Mouse (Mus musculus) intestine, embryonic 16.5 days (tissue): ENCODE data around the gene Vipr2. TPM values are rescaled to one million over a fixed set of nuclear protein-coding genes. Genes with fewer than 3 reads are reported as not detected.
A peak's percentile ranks its signal among the peaks of the same experiment; 100 is the strongest.

ENCODE experiments used
- ATAC-seq: fragments of 200-750 bp; cut with Nextera tagmentation; 2 replicates; pipeline ENCODE4 v1.8.0; 2017; ENCODE audit warnings: moderate TSS enrichment, moderate library complexity
- H3K27ac ChIP-seq: fragments of 300-500 bp; sonication (generic); 2 replicates; pipeline ENCODE4 v1.5.1; 2014; ENCODE audit warnings: mild to moderate bottlenecking, low read length
- H3K27me3 ChIP-seq: fragments of 300-500 bp; sonication (generic); replicated peaks from 2 replicates; pipeline ENCODE4 v1.6.1; 2014; ENCODE audit warnings: low read length, control low read depth, mixed read lengths; ENCODE audit not compliant: control insufficient read depth, insufficient read depth
- H3K36me3 ChIP-seq: fragments of 300-500 bp; sonication (generic); 2 replicates; pipeline ENCODE4 v1.6.1; 2014; ENCODE audit warnings: low read length, control low read depth; ENCODE audit not compliant: control insufficient read depth, insufficient read depth
- H3K4me1 ChIP-seq: fragments of 300-500 bp; sonication (generic); 2 replicates; pipeline ENCODE4 v1.6.1; 2014; ENCODE audit warnings: low read length, control low read depth, mixed read lengths; ENCODE audit not compliant: control insufficient read depth, insufficient read depth
- H3K4me2 ChIP-seq: fragments of 300-500 bp; sonication (generic); 2 replicates; pipeline ENCODE4 v1.6.1; 2014; ENCODE audit warnings: low read depth, low read length, control low read depth
- H3K4me3 ChIP-seq: fragments of 300-500 bp; sonication (generic); 2 replicates; pipeline ENCODE4 v1.5.1; 2014; ENCODE audit warnings: mild to moderate bottlenecking, low read length
- H3K9ac ChIP-seq: fragments of 300-500 bp; sonication (generic); 2 replicates; pipeline ENCODE4 v1.6.1; 2014; ENCODE audit warnings: low read depth, low read length
- H3K9me3 ChIP-seq: fragments of 300-500 bp; sonication (generic); 2 replicates; pipeline ENCODE4 v1.6.1; 2016; ENCODE audit warnings: low read length, control low read depth; ENCODE audit not compliant: control insufficient read depth
- WGBS: fragments of 180-500 bp; shearing (Covaris S2); extraction: QIAGEN DNeasy Blood & Tissue Kit; methylation state at CpG from one replicate; pipeline ENCODE4 v1.1.7; 2014; 5-methylcytosine and 5-hydroxymethylcytosine counted together
- microRNA-seq: library from miRNA; unstranded; fragments of <30 nt; microRNA quantifications from one replicate; pipeline ENCODE4, GENCODE M21; 2016
- polyA plus RNA-seq: library from polyadenylated mRNA; unstranded; fragments of >200 nt; fragmentation: Nextera tagmentation; extraction: Ambion mirVana; gene quantifications from 2 replicates; pipeline ENCODE4 v1.2.1, GENCODE M21; 2015

Vipr2 gene
- polyA plus RNA-seq, 1 experiment from 2014 or later, result 3.4 TPM

DNA sequence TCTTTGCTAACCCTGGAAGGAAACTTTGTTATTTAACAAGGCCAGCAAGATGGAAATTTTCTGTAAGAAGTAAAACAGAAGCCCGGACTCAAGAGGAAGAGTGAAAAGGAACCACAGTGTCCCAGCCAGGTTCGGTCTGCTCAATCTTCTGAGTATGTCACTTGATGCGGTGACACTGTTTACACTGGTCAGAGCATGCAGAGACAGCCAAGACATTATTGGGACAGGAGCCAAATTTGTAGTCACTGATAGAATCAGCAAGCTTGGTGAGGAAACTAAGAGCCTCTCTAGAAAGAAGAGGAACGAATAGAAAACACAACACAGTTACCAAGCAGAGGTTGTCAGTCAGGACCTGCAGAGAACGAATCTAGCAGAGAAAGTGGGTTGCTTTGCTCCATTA, 92.1 kb downstream of the Vipr2 start:
- ATAC-seq, result no peak
- H3K36me3 ChIP-seq, result no peaks in the 10 kb centered on the region
- 59% methylated on average over 5 of the region's 5 CpGs for WGBS

DNA sequence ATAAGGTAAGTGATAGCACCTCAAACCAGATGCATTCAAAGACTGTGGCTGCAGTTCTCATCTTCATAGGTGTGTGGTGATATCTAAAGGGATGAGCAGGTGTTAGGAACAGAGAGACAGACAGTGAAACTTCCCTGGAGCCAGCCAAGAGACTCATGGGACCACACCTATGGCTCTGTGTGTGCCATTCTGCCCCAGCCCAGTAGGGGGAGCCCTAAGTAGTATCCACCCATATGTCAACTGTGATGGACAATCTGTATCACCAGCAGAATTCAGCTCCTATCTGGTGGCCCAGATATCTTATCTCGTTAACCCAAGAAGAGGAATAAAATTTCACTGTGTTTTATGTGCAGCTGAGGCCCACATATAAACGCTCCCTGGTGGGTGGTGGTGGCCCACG, 99.4 kb downstream of the Vipr2 start:
- Histone ChIP-seq H3K36me3 (no peaks in the 10 kb centered on the region), H3K4me3 (no peak overlapping the region)

More for the DNA sequence above, 92.1 kb downstream of the Vipr2 start:
- H3K9me3 ChIP-seq, result no peaks in the 10 kb centered on the region
- no peaks in the 10 kb centered on the region for H3K4me1 ChIP-seq
- H3K27ac ChIP-seq, result no peak overlapping the region
- H3K4me3 ChIP-seq, result no peak overlapping the region
- no peak overlapping the region for H3K9ac ChIP-seq
- H3K27me3 ChIP-seq, result no peaks in the 10 kb centered on the region
- no peak overlapping the region for H3K4me2 ChIP-seq

DNA sequence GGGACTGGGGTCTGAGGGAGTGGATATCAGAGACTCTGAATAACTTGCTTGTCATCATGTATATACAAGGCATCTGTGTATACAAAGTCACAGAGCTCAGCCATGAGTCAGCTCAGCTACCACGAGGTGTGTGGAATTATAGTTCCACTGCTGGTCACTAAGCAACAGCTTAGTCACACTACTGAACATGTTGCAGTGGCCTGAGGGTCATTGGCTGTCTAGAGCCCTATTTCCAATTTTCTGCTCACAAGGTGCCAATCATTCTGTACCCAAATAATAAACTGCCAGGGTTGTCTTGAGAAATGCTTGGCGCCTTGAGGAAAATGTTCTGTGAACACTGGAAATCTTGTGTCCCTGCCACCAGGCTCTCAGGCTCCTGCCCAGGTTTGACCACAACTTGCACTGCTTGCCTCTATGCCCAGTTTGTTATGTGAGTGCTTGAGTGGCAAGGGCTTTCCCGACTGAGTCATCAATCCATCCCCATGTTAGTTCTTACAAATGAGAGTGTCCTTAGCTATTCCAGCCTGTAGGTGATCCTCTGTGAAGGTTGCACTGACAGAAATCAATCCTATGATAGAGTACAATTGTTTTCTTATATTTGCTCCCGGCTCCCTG, 104.0 kb downstream of the Vipr2 start:
- no peak for ATAC-seq

More for the DNA sequence above, 99.4 kb downstream of the Vipr2 start:
- Histone ChIP-seq H3K9me3 (no peaks in the 10 kb centered on the region), H3K27me3 (no peaks in the 10 kb centered on the region), H3K9ac (no peak overlapping the region), H3K4me2 (no peak overlapping the region), H3K4me1 (no peaks in the 10 kb centered on the region), H3K27ac (no peak overlapping the region)
- 86% methylated on average over 3 of the region's 3 CpGs for WGBS
- ATAC-seq, result no peak

DNA sequence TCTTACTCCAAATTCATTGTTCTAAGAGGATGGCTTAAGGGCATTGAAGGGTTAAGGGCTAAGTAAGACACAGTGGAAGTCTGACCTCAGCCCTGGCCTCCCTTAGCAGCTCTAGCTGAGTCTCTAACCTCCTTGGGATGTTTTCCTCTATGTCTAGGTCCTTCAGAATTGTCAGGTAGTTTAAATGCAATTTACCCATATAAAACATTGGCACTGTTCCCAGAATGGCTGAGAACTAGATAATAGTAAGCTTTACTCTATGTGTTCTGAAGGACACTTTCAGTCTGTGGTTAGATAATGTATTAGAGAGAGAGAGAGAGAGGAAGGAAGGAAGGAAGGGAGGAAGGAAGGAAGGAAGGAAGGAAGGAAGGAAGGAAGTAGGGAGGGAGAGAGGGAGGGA, 104.8 kb downstream of the Vipr2 start:
- no peak overlapping the region for H3K27ac ChIP-seq
- H3K4me2 ChIP-seq, result no peak overlapping the region
- no peaks in the 10 kb centered on the region for H3K4me1 ChIP-seq
- no peak overlapping the region for H3K9ac ChIP-seq
- H3K27me3 ChIP-seq, result no peaks in the 10 kb centered on the region
- peak; percentile 70; the same call in 1 of the 2 replicates for ATAC-seq
- H3K4me3 ChIP-seq, result no peak overlapping the region
- no peaks in the 10 kb centered on the region for H3K36me3 ChIP-seq
- no peaks in the 10 kb centered on the region for H3K9me3 ChIP-seq

More for the DNA sequence above, 104.0 kb downstream of the Vipr2 start:
- Histone ChIP-seq H3K4me2 (no peak overlapping the region), H3K4me1 (no peaks in the 10 kb centered on the region), H3K36me3 (no peaks in the 10 kb centered on the region), H3K9ac (no peak overlapping the region), H3K4me3 (no peak overlapping the region), H3K27ac (no peak overlapping the region), H3K9me3 (no peaks in the 10 kb centered on the region), H3K27me3 (no peaks in the 10 kb centered on the region)
- 70% methylated on average over 4 of the region's 4 CpGs for WGBS

DNA sequence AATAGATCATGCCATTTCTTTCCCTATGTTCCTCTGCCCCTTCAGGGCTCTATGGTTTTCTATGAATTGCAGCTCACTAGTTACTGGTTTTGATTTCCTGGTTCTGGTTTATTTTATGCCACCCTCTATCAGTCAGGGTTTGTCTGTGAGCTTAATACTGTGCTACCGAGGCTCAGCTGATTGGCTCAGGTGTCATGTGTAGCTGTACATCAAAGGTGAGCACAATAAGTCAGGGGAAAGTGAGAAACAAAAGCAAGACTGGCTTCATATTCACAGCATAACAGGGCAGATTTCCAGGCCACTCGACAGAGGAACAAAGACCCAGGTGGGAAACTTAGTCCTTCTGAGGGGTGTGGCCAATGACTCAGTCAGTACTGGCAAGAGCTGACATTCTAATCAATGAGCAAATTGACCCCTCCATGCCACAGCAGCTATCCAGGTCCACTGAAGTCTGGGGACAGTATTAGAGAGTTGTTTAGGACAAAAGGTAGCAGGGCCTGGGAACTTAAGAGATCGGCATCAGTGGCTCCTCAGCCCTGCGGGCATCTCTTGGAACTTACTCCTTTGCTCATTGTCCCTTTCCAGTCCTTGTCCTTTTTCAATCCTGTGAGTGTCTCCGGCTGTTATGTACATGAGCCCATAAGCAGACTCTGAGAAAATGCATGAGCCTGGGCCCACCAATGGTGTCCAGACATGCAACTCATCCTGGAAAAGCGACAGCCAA, 105.8 kb downstream of the Vipr2 start:
- Histone ChIP-seq H3K4me2 (no peak overlapping the region), H3K36me3 (no peaks in the 10 kb centered on the region), H3K27ac (no peak overlapping the region), H3K4me3 (no peak overlapping the region), H3K9me3 (no peaks in the 10 kb centered on the region), H3K9ac (no peak overlapping the region), H3K4me1 (no peaks in the 10 kb centered on the region), H3K27me3 (no peaks in the 10 kb centered on the region)
- no peak for ATAC-seq
- 76% methylated on average over 6 of the region's 6 CpGs for WGBS

DNA sequence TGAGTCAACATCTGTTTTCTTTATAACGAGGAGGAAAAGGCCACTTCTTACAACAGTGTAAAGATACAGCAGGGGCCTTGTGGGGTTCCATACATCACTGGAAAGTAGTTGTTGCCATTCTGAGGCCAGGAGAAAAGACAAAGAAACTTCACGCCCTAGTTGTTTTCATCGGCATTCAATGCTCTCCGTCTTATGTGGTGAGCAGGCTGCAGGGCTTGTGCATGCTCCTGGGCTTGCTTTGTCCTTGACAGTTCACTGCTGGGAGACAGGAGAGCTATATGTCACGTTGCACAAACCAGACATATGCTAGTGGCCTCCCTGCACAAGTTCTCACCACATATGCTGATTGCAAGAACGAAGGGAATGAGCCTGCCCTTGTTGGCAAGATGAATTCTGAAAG, 116.4 kb downstream of the Vipr2 start:
- H3K27me3 ChIP-seq, result no peaks in the 10 kb centered on the region
- no peak overlapping the region for H3K9ac ChIP-seq
- H3K27ac ChIP-seq, result no peak overlapping the region
- ATAC-seq, result no peak
- H3K36me3 ChIP-seq, result no peaks in the 10 kb centered on the region
- no peaks in the 10 kb centered on the region for H3K4me1 ChIP-seq
- H3K9me3 ChIP-seq, result no peaks in the 10 kb centered on the region
- no peak overlapping the region for H3K4me2 ChIP-seq
- WGBS, result 61% methylated on average over 6 of the region's 6 CpGs
- no peak overlapping the region for H3K4me3 ChIP-seq

DNA sequence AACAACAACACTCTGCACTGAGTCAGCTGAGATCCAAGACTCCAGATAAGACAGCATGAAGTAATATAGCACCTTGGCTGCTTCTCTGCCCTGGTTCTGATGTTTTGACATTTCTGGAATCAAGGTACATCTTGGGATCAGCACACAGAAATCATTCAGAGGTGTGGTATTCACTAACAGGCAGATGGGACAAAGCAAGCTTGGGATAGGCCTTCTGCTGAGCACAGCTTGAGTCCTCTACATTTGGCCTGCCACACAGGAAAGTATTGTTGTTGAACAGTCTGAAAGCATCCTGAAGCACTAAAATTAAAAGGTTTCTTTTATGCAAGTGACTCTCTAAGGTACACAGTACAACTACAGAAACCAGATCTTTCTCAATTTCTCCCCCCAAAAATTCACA, 117.1 kb downstream of the Vipr2 start:
- no peaks in the 10 kb centered on the region for H3K4me1 ChIP-seq

More for the DNA sequence above, 117.1 kb downstream of the Vipr2 start:
- no peak for ATAC-seq
- no peaks in the 10 kb centered on the region for H3K36me3 ChIP-seq
- no peak overlapping the region for H3K9ac ChIP-seq
- no peak overlapping the region for H3K4me2 ChIP-seq
- H3K27ac ChIP-seq, result no peak overlapping the region
- H3K27me3 ChIP-seq, result no peaks in the 10 kb centered on the region
- no peak overlapping the region for H3K4me3 ChIP-seq
- no peaks in the 10 kb centered on the region for H3K9me3 ChIP-seq

Small RNA genes within 50 kb of the gene (microRNA-seq; reads per million reads assigned to microRNA genes)
- not detected for gene Gm44372

Other genes starting within 250 kb of the Vipr2 start
- gene Zfp386, start 30.0 kb upstream of the Vipr2 start, polyA plus RNA-seq, result 25.7 and 28.4 TPM in 2 replicates
- gene Wdr60, start 185.3 kb downstream of the Vipr2 start, polyA plus RNA-seq, result 10.7 and 11.0 TPM in 2 replicates
- gene Gm11027, start 197.7 kb downstream of the Vipr2 start, polyA plus RNA-seq, result not detected in 2 replicates
- 15.7 and 18.0 TPM in 2 replicates for gene Esyt2, start 203.5 kb downstream of the Vipr2 start, polyA plus RNA-seq